Mouse (Mus musculus) forebrain, embryonic 12.5 days (tissue): ENCODE measurements at regions not wholly inside any gene's neighbourhood (a gene's known extent, or its start where the extent isn't known, plus 50 kb on each side); places are given as distances from the start of the nearest gene placed in this dataset.
"Not testable (repeated sequence)": the region's sequence is repeated elsewhere in the genome, so short reads cannot be mapped to it uniquely, and the experiment has no call there.

Experiments used
- ATAC-seq: fragments of 200-750 bp; cut with Nextera tagmentation; 2 replicates; pipeline ENCODE4 v1.8.0; 2017; ENCODE audit warnings: moderate TSS enrichment; ENCODE audit not compliant: low FRiP score
- H3K27ac ChIP-seq: fragments of 300-500 bp; sonication (generic); 2 replicates; pipeline ENCODE4 v1.5.1; 2016; ENCODE audit warnings: mild to moderate bottlenecking
- H3K27me3 ChIP-seq: fragments of 300-500 bp; sonication (generic); 2 replicates; pipeline ENCODE4 v1.6.1; 2016; ENCODE audit warnings: mild to moderate bottlenecking
- H3K36me3 ChIP-seq: fragments of 300-500 bp; sonication (generic); replicated peaks from 2 replicates; pipeline ENCODE4 v1.6.1; 2016; ENCODE audit warnings: mild to moderate bottlenecking
- H3K4me1 ChIP-seq: fragments of 300-500 bp; sonication (generic); 2 replicates; pipeline ENCODE4 v1.6.1; 2016
- H3K4me2 ChIP-seq: fragments of 300-500 bp; sonication (generic); 2 replicates; pipeline ENCODE4 v1.6.1; 2016; ENCODE audit warnings: mild to moderate bottlenecking, moderate library complexity
- H3K4me3 ChIP-seq: fragments of 300-500 bp; sonication (generic); replicated peaks from 2 replicates; pipeline ENCODE4 v1.5.1; 2016; ENCODE audit warnings: mild to moderate bottlenecking
- H3K9ac ChIP-seq: fragments of 300-500 bp; sonication (generic); 2 replicates; pipeline ENCODE4 v1.6.1; 2016; ENCODE audit warnings: mild to moderate bottlenecking
- H3K9me3 ChIP-seq: fragments of 300-500 bp; sonication (generic); 2 replicates; pipeline ENCODE4 v1.6.1; 2016
- WGBS: fragments of 180-500 bp; shearing (Covaris S2); methylation state at CpG from one replicate; pipeline ENCODE4 v1.1.7; 2016; 5-methylcytosine and 5-hydroxymethylcytosine counted together

GRCm38 (mm10) chr12:5921262-5921661 lies 545.8 kb upstream of the Klhl29 start:
- Histone ChIP-seq H3K36me3 (no peaks in the 10 kb centered on the region), H3K9ac (no peak overlapping the region), H3K4me2 (no peak overlapping the region), H3K4me1 (no peaks in the 10 kb centered on the region), H3K4me3 (no peak overlapping the region), H3K27ac (no peak overlapping the region), H3K27me3 (no peaks in the 10 kb centered on the region), H3K9me3 (no peaks in the 10 kb centered on the region)
- 100% methylated on average over 1 of the region's 1 CpGs for WGBS
- ATAC-seq: no peak

GRCm38 (mm10) chr12:5918030-5918429 lies 542.5 kb upstream of the Klhl29 start:
- Histone ChIP-seq H3K36me3 (no peaks in the 10 kb centered on the region), H3K4me2 (no peak overlapping the region), H3K27me3 (no peaks in the 10 kb centered on the region), H3K9ac (no peak overlapping the region), H3K9me3 (no peaks in the 10 kb centered on the region), H3K27ac (no peak overlapping the region), H3K4me3 (no peak overlapping the region), H3K4me1 (no peaks in the 10 kb centered on the region)
- no peak for ATAC-seq
- 71% methylated on average over 1 of the region's 1 CpGs for WGBS

GRCm38 (mm10) chr12:5906251-5906650 lies 530.8 kb upstream of the Klhl29 start:
- no peaks in the 10 kb centered on the region for H3K9me3 ChIP-seq
- no peak overlapping the region for H3K27ac ChIP-seq
- no peaks in the 10 kb centered on the region for H3K27me3 ChIP-seq
- H3K4me3 ChIP-seq: no peak overlapping the region
- ATAC-seq: no peak
- no peak overlapping the region for H3K9ac ChIP-seq
- H3K4me1 ChIP-seq: no peaks in the 10 kb centered on the region
- H3K4me2 ChIP-seq: no peak overlapping the region
- H3K36me3 ChIP-seq: no peaks in the 10 kb centered on the region
- WGBS: 72% methylated on average over 2 of the region's 2 CpGs

GRCm38 (mm10) chr12:5891786-5892185 lies 516.3 kb upstream of the Klhl29 start:
- not testable (repeated sequence) for H3K27ac ChIP-seq, H3K9me3 ChIP-seq, H3K4me3 ChIP-seq, H3K4me2 ChIP-seq, H3K9ac ChIP-seq, H3K4me1 ChIP-seq, H3K27me3 ChIP-seq, H3K36me3 ChIP-seq
- peak; percentile 77; the same call in 1 of the 2 replicates for ATAC-seq
- 75% methylated on average over 2 of the region's 3 CpGs for WGBS

- Histone ChIP-seq H3K4me1 (no peaks in the 10 kb centered on the region), H3K27ac (no peak overlapping the region), H3K4me3 (no peak overlapping the region), H3K27me3 (no peaks in the 10 kb centered on the region), H3K9me3 (no peaks in the 10 kb centered on the region), H3K36me3 (no peaks in the 10 kb centered on the region), H3K9ac (no peak overlapping the region), H3K4me2 (no peak overlapping the region)
- no peak for ATAC-seq
Observed at GRCm38 (mm10) chr12:5866701-5867100, 491.2 kb upstream of the Klhl29 start.

GRCm38 (mm10) chr12:5859795-5860194 lies 484.3 kb upstream of the Klhl29 start:
- Histone ChIP-seq H3K9ac (no peak overlapping the region), H3K4me3 (no peak overlapping the region), H3K4me1 (no peaks in the 10 kb centered on the region), H3K27me3 (no peaks in the 10 kb centered on the region), H3K36me3 (no peaks in the 10 kb centered on the region), H3K27ac (no peak overlapping the region), H3K9me3 (no peaks in the 10 kb centered on the region), H3K4me2 (no peak overlapping the region)
- ATAC-seq: no peak
- WGBS: 79% methylated on average over 2 of the region's 2 CpGs

- Histone ChIP-seq H3K4me1 (no peaks in the 10 kb centered on the region), H3K4me2 (no peak overlapping the region), H3K4me3 (no peak overlapping the region), H3K36me3 (no peaks in the 10 kb centered on the region), H3K27ac (no peak overlapping the region), H3K27me3 (no peaks in the 10 kb centered on the region), H3K9ac (no peak overlapping the region), H3K9me3 (no peaks in the 10 kb centered on the region)
- no peak for ATAC-seq
- WGBS: 63% methylated on average over 3 of the region's 3 CpGs
Observed at GRCm38 (mm10) chr12:5856421-5856820, 480.9 kb upstream of the Klhl29 start.

- no peaks in the 10 kb centered on the region for H3K27me3 ChIP-seq
- 83% methylated on average over 2 of the region's 2 CpGs for WGBS
- H3K4me2 ChIP-seq: no peak overlapping the region
- H3K9me3 ChIP-seq: no peaks in the 10 kb centered on the region
- ATAC-seq: no peak
- H3K9ac ChIP-seq: no peak overlapping the region
- no peaks in the 10 kb centered on the region for H3K36me3 ChIP-seq
- no peak overlapping the region for H3K27ac ChIP-seq
- H3K4me1 ChIP-seq: peaks cover 10% of the 10 kb centered on the region
- no peak overlapping the region for H3K4me3 ChIP-seq
Observed at GRCm38 (mm10) chr12:5810427-5810826, 434.9 kb upstream of the Klhl29 start.

GRCm38 (mm10) chr12:5810009-5810408 lies 434.5 kb upstream of the Klhl29 start:
- 69% methylated on average over 4 of the region's 4 CpGs for WGBS

GRCm38 (mm10) chr12:5807996-5808886 lies 432.8 kb upstream of the Klhl29 start:
- no peaks in the 10 kb centered on the region for H3K36me3 ChIP-seq
- H3K9me3 ChIP-seq: no peaks in the 10 kb centered on the region
- peak; percentile 41; the same call in 1 of the 2 replicates for ATAC-seq
- no peak overlapping the region for H3K9ac ChIP-seq
- H3K4me1 ChIP-seq: peaks cover 10% of the 10 kb centered on the region
- no peaks in the 10 kb centered on the region for H3K27me3 ChIP-seq
- no peak overlapping the region for H3K4me2 ChIP-seq
- no peak overlapping the region for H3K4me3 ChIP-seq
- 16% methylated on average over 18 of the region's 18 CpGs for WGBS
- no peak overlapping the region for H3K27ac ChIP-seq

More at GRCm38 (mm10) chr12:5810009-5810408, 434.5 kb upstream of the Klhl29 start:
- Histone ChIP-seq H3K27ac (no peak overlapping the region), H3K9ac (no peak overlapping the region), H3K27me3 (no peaks in the 10 kb centered on the region), H3K4me1 (peaks cover 10% of the 10 kb centered on the region), H3K9me3 (no peaks in the 10 kb centered on the region), H3K4me2 (no peak overlapping the region), H3K4me3 (no peak overlapping the region), H3K36me3 (no peaks in the 10 kb centered on the region)
- no peak for ATAC-seq

GRCm38 (mm10) chr12:5805731-5806130 lies 430.2 kb upstream of the Klhl29 start:
- H3K27me3 ChIP-seq: no peaks in the 10 kb centered on the region
- 96% methylated on average over 2 of the region's 2 CpGs for WGBS
- no peak overlapping the region for H3K4me2 ChIP-seq
- H3K9ac ChIP-seq: no peak overlapping the region
- H3K36me3 ChIP-seq: no peaks in the 10 kb centered on the region
- peaks cover 10% of the 10 kb centered on the region for H3K4me1 ChIP-seq
- ATAC-seq: no peak
- no peak overlapping the region for H3K27ac ChIP-seq
- H3K9me3 ChIP-seq: no peaks in the 10 kb centered on the region
- H3K4me3 ChIP-seq: no peak overlapping the region

- Histone ChIP-seq H3K9ac (no peak overlapping the region), H3K27ac (no peak overlapping the region), H3K27me3 (no peaks in the 10 kb centered on the region), H3K9me3 (no peaks in the 10 kb centered on the region), H3K4me2 (no peak overlapping the region), H3K4me3 (no peak overlapping the region), H3K4me1 (no peaks in the 10 kb centered on the region), H3K36me3 (no peaks in the 10 kb centered on the region)
- ATAC-seq: no peak
- 90% methylated on average over 7 of the region's 7 CpGs for WGBS
Observed at GRCm38 (mm10) chr12:5793051-5793450, 417.6 kb upstream of the Klhl29 start.
